Mouse (Mus musculus) brain, embryonic 14.5 days (tissue): ENCODE data around the gene Pkp3.

ENCODE experiments used
- CTCF ChIP-seq: fragments of 200-500 bp; IDR thresholded peaks from 2 replicates; pipeline ENCODE4 v1.5.1; 2012; ENCODE audit warnings: inconsistent platforms, mild to moderate bottlenecking, moderate library complexity, borderline replicate concordance; ENCODE audit not compliant: insufficient read depth, insufficient read length; ENCODE audit errors: extremely low read depth
- POLR2A ChIP-seq: fragments of 200-500 bp; IDR thresholded peaks from 2 replicates; pipeline ENCODE4 v1.6.1; 2012; ENCODE audit warnings: mild to moderate bottlenecking, inconsistent platforms, borderline replicate concordance; ENCODE audit not compliant: poor library complexity, insufficient read depth, insufficient read length, severe bottlenecking; ENCODE audit errors: extremely low read depth

- TF ChIP-seq POLR2A: no peak
- no peak for TF ChIP-seq CTCF
These were observed 20.5 kb upstream of the Pkp3 start for GRCm38 (mm10) chr7:141057541-141057940.
